Mouse (Mus musculus) midbrain, embryonic 16.5 days (tissue): ENCODE results near the gene Olfr878. TPM values are rescaled to one million over a fixed set of nuclear protein-coding genes. Genes with fewer than 3 reads are reported as not detected.

Experiments
- ATAC-seq: fragments of 200-750 bp; cut with Nextera tagmentation; 2 replicates; pipeline ENCODE4 v1.8.0; 2017; ENCODE audit warnings: moderate TSS enrichment
- H3K27ac ChIP-seq: fragments of 300-500 bp; sonication (generic); 2 replicates; pipeline ENCODE4 v1.5.1; 2014; ENCODE audit warnings: mild to moderate bottlenecking, low read length, mixed read lengths
- H3K27me3 ChIP-seq: fragments of 300-500 bp; sonication (generic); 2 replicates; pipeline ENCODE4 v1.6.1; 2014; ENCODE audit warnings: low read depth, low read length, mixed read lengths; ENCODE audit not compliant: control insufficient read depth, insufficient read depth
- H3K36me3 ChIP-seq: fragments of 300-500 bp; sonication (generic); 2 replicates; pipeline ENCODE4 v1.6.1; 2014; ENCODE audit warnings: mild to moderate bottlenecking, low read length, moderate library complexity, mixed read lengths; ENCODE audit not compliant: control insufficient read depth, insufficient read depth
- H3K4me1 ChIP-seq: fragments of 300-500 bp; sonication (generic); 2 replicates; pipeline ENCODE4 v1.6.1; 2014; ENCODE audit warnings: mild to moderate bottlenecking, low read length, mixed read lengths; ENCODE audit not compliant: control insufficient read depth, insufficient read depth
- H3K4me2 ChIP-seq: fragments of 300-500 bp; sonication (generic); 2 replicates; pipeline ENCODE4 v1.6.1; 2014; ENCODE audit warnings: mild to moderate bottlenecking, low read length, mixed read lengths
- H3K4me3 ChIP-seq: fragments of 300-500 bp; sonication (generic); 2 replicates; pipeline ENCODE4 v1.5.1; 2014; ENCODE audit warnings: low read depth, mild to moderate bottlenecking, low read length, moderate library complexity, mixed read lengths
- H3K9ac ChIP-seq: fragments of 300-500 bp; sonication (generic); 2 replicates; pipeline ENCODE4 v1.6.1; 2014; ENCODE audit warnings: low read depth, low read length, mixed read lengths
- H3K9me3 ChIP-seq: fragments of 300-500 bp; sonication (generic); replicated peaks from 2 replicates; pipeline ENCODE4 v1.6.1; 2014; ENCODE audit warnings: mild to moderate bottlenecking, low read length, mixed read lengths; ENCODE audit not compliant: control insufficient read depth, poor library complexity, severe bottlenecking
- WGBS: fragments of 180-500 bp; shearing (Covaris S2); extraction: QIAGEN DNeasy Blood & Tissue Kit; methylation state at CpG from one replicate; pipeline ENCODE4 v1.1.7; 2014; 5-methylcytosine and 5-hydroxymethylcytosine counted together
- polyA plus RNA-seq: library from polyadenylated mRNA; unstranded; fragments of >200 nt; fragmentation: Nextera tagmentation; extraction: Ambion mirVana; gene quantifications from 2 replicates; pipeline ENCODE4 v1.2.1, GENCODE M21; 2015

Gene Olfr878
- polyA plus RNA-seq, 1 experiment from 2014 or later, result not detected

DNA sequence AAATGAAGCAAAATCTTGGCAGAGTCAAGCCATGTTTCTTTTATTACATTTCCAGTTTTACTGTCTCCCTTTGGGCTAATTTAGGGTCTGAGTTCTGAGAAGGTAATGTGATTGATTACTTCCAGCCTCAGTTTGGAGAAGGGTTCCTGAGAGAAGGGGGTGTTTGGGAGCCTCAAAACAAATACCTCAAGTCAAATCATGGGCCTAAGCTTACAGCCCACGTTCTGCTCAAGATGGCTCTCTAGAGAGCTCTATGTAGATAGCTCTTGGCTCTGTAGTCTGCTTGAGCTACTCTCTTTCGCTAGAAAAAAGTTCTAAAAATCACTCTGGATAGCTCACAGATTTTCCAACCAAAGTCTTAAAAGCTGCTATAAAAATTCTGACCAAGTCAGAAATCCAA lies 7.8 kb downstream of the Olfr878 start:
- Histone ChIP-seq H3K4me3 (no peak overlapping the region), H3K27ac (no peak overlapping the region), H3K4me1 (no peaks in the 10 kb centered on the region), H3K9ac (no peak overlapping the region), H3K9me3 (no peaks in the 10 kb centered on the region), H3K36me3 (no peaks in the 10 kb centered on the region), H3K4me2 (no peak overlapping the region), H3K27me3 (no peaks in the 10 kb centered on the region)
- WGBS, result 67% methylated on average over 2 of the region's 2 CpGs
- no peak for ATAC-seq

DNA sequence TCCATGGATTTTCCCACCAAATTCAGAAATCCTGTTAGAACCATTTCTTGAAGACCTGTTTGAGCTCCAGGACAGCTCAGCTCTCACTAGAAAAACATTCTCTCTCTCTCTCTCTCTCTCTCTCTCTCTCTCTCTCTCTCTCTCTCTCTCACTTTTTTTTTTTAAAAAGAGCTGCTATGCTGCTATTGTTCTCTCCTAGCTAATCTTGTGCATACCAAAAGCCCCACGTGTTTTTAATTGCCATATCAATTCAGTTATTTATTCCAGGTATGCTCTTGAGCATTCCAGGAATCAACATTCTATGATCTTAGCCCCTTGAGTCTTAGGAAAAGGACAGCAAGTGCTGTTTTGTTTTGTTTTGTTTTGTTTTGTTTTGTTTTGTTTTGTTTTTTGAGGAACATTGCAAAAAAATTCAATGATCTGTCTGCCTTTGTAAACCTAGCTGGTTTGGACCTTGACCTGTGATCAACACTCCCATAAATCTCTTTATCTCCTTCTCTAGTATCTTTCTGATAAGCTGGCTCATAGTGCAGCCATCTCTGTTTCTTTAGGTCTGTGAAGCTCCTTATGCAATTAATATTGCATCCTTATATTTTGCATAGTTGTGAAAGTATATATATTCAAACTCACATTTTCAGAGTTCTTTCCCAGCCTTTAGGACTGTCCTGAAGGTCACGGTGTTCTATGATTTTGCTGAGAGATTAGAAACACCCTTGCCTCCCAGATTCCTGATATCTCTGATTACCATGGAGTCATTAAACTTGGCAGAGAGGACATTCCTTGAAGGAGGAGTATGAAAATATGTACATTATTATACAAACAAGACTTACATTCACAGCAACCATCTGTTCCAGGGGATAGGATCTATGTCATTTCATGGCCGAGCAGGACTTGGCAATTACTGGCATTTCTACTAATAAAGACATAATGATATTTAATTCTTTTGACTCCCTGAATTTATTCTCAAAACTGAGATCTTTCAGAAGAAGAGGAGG lies 8.7 kb downstream of the Olfr878 start:
- Histone ChIP-seq H3K9ac (no peak overlapping the region), H3K9me3 (no peaks in the 10 kb centered on the region), H3K36me3 (no peaks in the 10 kb centered on the region), H3K4me3 (no peak overlapping the region), H3K27ac (no peak overlapping the region), H3K4me2 (no peak overlapping the region), H3K27me3 (no peaks in the 10 kb centered on the region), H3K4me1 (no peaks in the 10 kb centered on the region)
- ATAC-seq, result no peak
- WGBS, result 69% methylated on average over 3 of the region's 3 CpGs

DNA sequence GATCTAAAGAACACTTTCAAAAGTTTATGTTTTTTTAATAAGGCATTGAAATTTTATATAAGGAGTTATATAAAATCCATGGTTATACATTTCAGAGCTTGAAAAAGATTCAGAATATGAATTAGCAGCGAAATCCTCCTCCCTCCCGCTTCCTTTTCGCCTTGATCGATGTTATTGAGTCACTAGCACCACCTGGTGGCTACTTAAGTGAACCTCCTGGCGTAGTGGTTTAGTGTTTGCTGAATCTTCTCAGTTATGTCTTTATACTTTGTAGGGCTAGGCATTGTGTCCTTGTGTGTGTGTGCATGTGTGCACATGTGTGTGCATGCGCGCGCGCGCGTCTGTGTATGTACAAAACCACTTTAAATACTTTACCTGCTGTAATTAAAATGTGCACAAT lies 14.9 kb downstream of the Olfr878 start:
- no peak overlapping the region for H3K9ac ChIP-seq
- peak; percentile 92 for ATAC-seq
- no peaks in the 10 kb centered on the region for H3K27me3 ChIP-seq
- H3K4me3 ChIP-seq, result no peak overlapping the region
- no peaks in the 10 kb centered on the region for H3K36me3 ChIP-seq
- H3K4me2 ChIP-seq, result no peak overlapping the region
- H3K27ac ChIP-seq, result no peak overlapping the region
- no peaks in the 10 kb centered on the region for H3K4me1 ChIP-seq
- 7% methylated on average over 11 of the region's 11 CpGs for WGBS
- H3K9me3 ChIP-seq, result no peaks in the 10 kb centered on the region

DNA sequence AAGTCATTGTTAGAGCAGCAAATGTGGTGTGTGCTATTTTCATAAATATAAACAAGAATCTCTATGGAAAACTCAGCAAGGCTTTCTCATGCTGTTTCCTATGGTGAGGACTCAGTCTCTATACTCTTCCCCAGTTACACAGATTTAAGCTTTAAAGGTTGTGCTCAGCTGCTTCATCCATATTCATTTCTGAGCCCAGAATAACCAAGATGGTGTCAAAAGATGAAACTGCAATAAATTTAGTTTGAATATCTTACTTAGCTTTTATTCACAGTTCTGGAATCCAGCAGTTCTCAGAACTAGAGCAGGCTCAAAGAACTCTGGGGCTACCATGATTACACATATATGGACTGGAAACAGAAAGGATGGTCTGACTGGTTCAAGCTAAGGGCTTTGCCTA lies 16.5 kb downstream of the Olfr878 start:
- ATAC-seq, result no peak
- Histone ChIP-seq H3K9me3 (no peaks in the 10 kb centered on the region), H3K4me3 (no peak overlapping the region)

DNA sequence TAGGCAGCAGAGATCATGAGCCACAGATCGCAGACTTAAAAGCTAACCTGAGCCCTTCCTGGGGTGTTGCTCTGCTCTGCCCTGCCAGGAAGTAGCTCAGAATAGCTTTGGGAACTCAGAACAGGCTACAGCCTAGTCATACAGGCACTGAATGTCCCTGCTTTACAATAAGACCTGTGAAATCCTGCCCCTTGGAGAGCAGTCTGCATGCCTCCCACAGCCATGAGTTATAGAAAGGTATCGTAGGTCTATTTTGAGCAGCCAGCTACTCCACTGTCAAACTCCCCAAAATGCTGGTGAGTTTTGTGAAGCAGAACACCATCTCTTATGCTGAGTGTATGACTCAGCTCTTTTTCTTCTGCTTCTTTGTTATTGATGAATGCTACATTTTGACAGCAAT lies 23.5 kb downstream of the Olfr878 start:
- Histone ChIP-seq H3K9me3 (no peaks in the 10 kb centered on the region), H3K27ac (no peak overlapping the region), H3K9ac (no peak overlapping the region), H3K4me3 (no peak overlapping the region), H3K36me3 (no peaks in the 10 kb centered on the region), H3K4me1 (no peaks in the 10 kb centered on the region), H3K4me2 (no peak overlapping the region), H3K27me3 (no peaks in the 10 kb centered on the region)
- no peak for ATAC-seq
- 98% methylated on average over 2 of the region's 2 CpGs for WGBS

More for the DNA sequence above, 16.5 kb downstream of the Olfr878 start:
- no peaks in the 10 kb centered on the region for H3K27me3 ChIP-seq
- no peaks in the 10 kb centered on the region for H3K36me3 ChIP-seq
- H3K4me1 ChIP-seq, result no peaks in the 10 kb centered on the region
- no peak overlapping the region for H3K4me2 ChIP-seq
- H3K9ac ChIP-seq, result no peak overlapping the region
- no peak overlapping the region for H3K27ac ChIP-seq

Other genes with a start within 250 kb of the Olfr878 start
- 0.14 and 0.43 TPM in 2 replicates for gene Panx3, start 248.6 kb upstream of the Olfr878 start, polyA plus RNA-seq
- gene Olfr160, start 201.6 kb upstream of the Olfr878 start, polyA plus RNA-seq, result not detected in 2 replicates
- not detected in 2 replicates for gene Olfr874, start 172.7 kb upstream of the Olfr878 start, polyA plus RNA-seq
- gene Olfr875, start 146.0 kb upstream of the Olfr878 start, polyA plus RNA-seq, result not detected in 2 replicates
- not detected in 2 replicates for gene Olfr876, start 114.8 kb upstream of the Olfr878 start, polyA plus RNA-seq
- gene Olfr877, start 63.6 kb upstream of the Olfr878 start, polyA plus RNA-seq, result not detected in 2 replicates
- gene Olfr145, start 21.1 kb upstream of the Olfr878 start, polyA plus RNA-seq, result not detected in 2 replicates
- not detected in 2 replicates for gene Olfr881, start 74.0 kb downstream of the Olfr878 start, polyA plus RNA-seq
- gene Olfr883, start 108.0 kb downstream of the Olfr878 start, polyA plus RNA-seq, result not detected in 2 replicates
- not detected in 2 replicates for gene Olfr884, start 128.7 kb downstream of the Olfr878 start, polyA plus RNA-seq
- not detected in 2 replicates for gene Olfr885, start 143.5 kb downstream of the Olfr878 start, polyA plus RNA-seq
- gene Olfr887, start 166.2 kb downstream of the Olfr878 start, polyA plus RNA-seq, result not detected in 2 replicates
- gene Olfr888, start 190.3 kb downstream of the Olfr878 start, polyA plus RNA-seq, result not detected in 2 replicates
- 0.03 and 0.07 TPM in 2 replicates for gene Olfr889, start 197.4 kb downstream of the Olfr878 start, polyA plus RNA-seq
- not detected in 2 replicates for gene Olfr890, start 224.7 kb downstream of the Olfr878 start, polyA plus RNA-seq